Mouse (Mus musculus) spleen, postnatal 14 days (tissue): ENCODE results near the gene Ckm.

Experiments
- DNase-seq, 2 experiments: peaks; one replicate each; pipeline ENCODE4 v3.0.0; 2021 to 2022; ENCODE audit warnings: low spot score in 2 of 2

The Ckm gene

DNA sequence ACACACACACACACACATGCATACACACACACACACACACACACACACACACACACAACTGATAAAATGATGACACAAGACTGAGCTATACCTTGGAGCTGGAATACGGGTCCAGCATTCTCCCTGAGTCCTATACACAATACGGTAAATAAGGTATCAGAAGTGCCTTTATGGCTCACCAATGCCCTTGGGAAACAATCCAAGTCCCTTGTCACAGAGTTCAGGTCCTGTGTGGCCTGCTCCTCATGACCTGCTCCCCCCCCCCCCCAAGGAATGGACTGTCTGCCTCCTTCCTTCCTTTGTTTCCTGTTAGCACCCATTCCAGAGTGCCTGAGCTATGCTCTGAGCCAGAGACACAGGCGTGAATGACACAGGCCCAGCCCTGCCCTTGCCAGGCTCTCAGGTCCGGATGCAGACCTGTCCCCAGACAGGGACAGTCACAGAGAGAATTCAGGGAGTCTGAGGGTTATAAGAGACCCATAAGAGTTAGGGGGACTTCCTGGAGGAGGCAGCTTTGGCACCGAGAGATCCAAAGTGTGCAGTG lies 62.1 kb downstream of the Ckm start:
- no peak for DNase-seq

DNA sequence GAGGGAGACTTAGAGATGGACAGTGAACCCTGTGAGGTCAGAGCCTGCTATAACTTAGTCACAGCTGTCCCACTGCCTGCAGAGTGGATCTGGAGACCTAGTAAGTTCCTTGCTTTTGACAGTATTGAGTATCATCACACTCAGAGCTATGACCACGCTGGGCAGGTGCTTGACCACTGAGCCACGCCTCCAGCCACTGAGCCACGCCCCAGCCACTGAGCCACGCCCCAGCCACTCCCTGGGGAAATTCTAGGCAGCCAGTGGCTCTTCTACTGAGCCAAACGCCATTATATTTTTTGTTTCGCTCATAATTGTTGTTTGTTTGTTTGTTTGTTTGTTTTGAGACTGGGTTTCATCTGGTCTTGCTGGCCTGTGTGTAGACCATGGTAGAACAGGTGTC lies 63.1 kb downstream of the Ckm start:
- DNase-seq = no peak

DNA sequence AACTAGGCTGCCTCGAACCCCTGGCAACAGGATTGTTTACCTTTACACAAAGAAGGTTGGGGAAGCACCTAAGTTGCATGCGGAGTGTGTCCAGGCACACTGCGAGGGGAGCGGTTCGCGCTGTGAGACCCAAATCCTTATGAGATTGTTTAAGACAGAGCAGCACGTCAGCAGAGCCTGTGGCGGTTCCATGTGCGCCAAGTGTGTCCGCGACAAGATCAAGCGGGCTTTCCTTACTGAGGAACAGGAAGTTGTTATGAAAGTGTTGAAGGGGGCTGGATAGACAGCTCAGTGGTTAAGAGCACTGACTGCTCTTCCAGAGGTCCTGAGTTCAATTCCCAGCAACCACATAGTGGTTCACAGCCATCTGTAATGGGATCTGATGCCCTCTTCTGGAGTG lies 63.7 kb downstream of the Ckm start:
- DNase-seq = no peak

DNA sequence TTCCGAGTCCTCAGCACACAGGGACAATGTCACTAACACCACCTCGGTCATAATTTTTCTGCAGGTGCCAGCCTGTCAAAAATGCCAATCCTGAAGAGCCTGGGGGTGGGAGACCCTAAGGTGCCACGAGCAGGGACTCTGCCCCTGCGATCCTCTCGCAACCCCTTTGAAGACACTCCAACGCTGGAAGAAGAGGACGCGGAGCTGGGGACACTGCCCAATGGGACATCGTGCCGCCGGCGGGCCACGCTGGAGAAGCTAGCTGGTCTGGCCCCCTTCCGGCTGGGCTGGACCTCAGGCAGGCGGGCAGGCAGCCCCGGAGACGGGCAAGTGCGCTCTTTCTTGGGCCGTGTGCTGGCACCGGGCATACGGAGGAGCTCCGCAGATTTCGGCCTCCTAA lies 64.8 kb downstream of the Ckm start:
- DNase-seq = no peak

DNA sequence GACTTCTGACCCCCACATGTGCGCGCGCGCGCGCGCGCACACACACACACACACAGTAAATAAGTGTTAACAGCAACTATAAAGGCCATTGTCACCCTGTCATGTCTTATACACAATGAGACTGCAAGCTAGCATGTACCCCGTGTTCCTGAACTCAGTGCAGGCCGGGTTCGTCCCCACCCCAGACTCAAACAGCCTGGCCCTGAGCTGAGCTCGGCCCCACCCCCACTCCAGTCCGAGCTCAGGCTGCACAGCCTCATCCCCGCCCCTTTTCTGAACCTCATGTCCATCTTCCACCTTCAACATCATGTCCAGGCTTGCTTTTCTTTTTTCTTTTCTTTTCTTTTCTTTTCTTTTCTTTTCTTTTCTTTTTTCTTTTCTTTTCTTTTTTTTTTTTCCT lies 65.7 kb downstream of the Ckm start:
- DNase-seq = no peak

DNA sequence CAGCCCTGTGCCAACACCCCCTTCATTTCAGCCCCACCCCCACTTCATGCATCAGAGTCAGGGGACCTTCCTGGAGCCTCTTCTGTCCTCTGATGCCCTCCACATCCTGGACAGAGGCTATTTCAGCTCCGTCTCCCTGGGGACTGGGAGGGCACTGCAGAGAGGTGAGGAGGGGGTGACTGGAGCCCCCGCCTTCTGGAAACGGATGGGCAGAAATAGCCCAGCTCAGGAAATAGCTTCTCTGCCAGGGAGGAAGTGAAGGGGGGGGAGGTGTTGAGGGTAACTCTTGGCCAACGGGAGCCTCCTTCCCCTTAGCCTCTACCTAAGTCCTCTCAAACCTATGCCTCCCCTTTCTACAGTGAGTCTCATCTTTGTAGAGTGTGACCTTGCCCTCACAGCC lies 67.8 kb downstream of the Ckm start:
- DNase-seq = no peak
